Mouse (Mus musculus) MEL (cell line): ENCODE data around the gene Erlin1. TPM values are rescaled to one million over a fixed set of nuclear protein-coding genes. Genes with fewer than 3 reads are reported as not detected.

Experiments
- polyA plus RNA-seq, 2 experiments: library from polyadenylated mRNA; stranded (reverse) in 1 of 2; unstranded in 1 of 2; fragments of >175 nt in 1 of 2; fragments of >200 nt in 1 of 2; gene quantifications; 2 replicates each; pipeline versions ENCODE4 v1.2.1 to v1.2.4; 2012; ENCODE audit warnings: low replicate concordance in 2 of 2, low read depth in 1 of 2; ENCODE audit not compliant: insufficient read length in 2 of 2, insufficient read depth in 1 of 2, missing spikeins in 1 of 2
- total RNA-seq: library from RNA; depleted of rRNA; stranded (reverse); fragments of 300-350 nt; gene quantifications from 2 replicates; pipeline ENCODE4 v1.2.3, GENCODE M21; 2012; rRNA removed

The Erlin1 gene
- total and polyA plus RNA-seq, 3 experiments, result 25.0 to 108 (median 39.5) TPM

Other genes starting within 250 kb of the Erlin1 start
- 5.4 and 6.2 TPM in 2 replicates for gene Dnmbp, start 129.6 kb downstream of the Erlin1 start, total RNA-seq
- gene Dnmbp, start 129.6 kb downstream of the Erlin1 start, polyA plus RNA-seq, result 1 to 10 TPM in 1 of 2 experiments, not detected in 1; 9.4 TPM
- 0.27 and 0.39 TPM in 2 replicates for gene Cpn1, start 83.2 kb downstream of the Erlin1 start, total RNA-seq
- gene Cpn1, start 83.2 kb downstream of the Erlin1 start, polyA plus RNA-seq, result under 1 TPM in 1 of 2 experiments, not detected in 1; 0.33 TPM
- gene Cyp2c23, start 40.6 kb downstream of the Erlin1 start, total RNA-seq, result not detected in 2 replicates
- not detected for gene Cyp2c23, start 40.6 kb downstream of the Erlin1 start, polyA plus RNA-seq
- gene Chuk, start 37.7 kb upstream of the Erlin1 start, total RNA-seq, result 55.9 and 58.3 TPM in 2 replicates
- gene Chuk, start 37.7 kb upstream of the Erlin1 start, polyA plus RNA-seq, result 100 to 1,000 TPM in 1 of 2 experiments, 10 to 100 TPM in 1; 50.5 to 463 TPM
- gene Cwf19l1, start 66.1 kb upstream of the Erlin1 start, total RNA-seq, result 28.2 and 29.0 TPM in 2 replicates
- 10 to 100 TPM in 1 of 2 experiments, not detected in 1; 68.6 TPM for gene Cwf19l1, start 66.1 kb upstream of the Erlin1 start, polyA plus RNA-seq
- 171 and 193 TPM in 2 replicates for gene Bloc1s2, start 76.7 kb upstream of the Erlin1 start, total RNA-seq
- gene Bloc1s2, start 76.7 kb upstream of the Erlin1 start, polyA plus RNA-seq, result 100 to 1,000 TPM in 1 of 2 experiments, not detected in 1; 151 TPM
- gene Pkd2l1, start 122.7 kb upstream of the Erlin1 start, total RNA-seq, result not detected in 2 replicates
- gene Pkd2l1, start 122.7 kb upstream of the Erlin1 start, polyA plus RNA-seq, result not detected
- 0.96 and 1.4 TPM in 2 replicates for gene Scd3, start 133.5 kb upstream of the Erlin1 start, total RNA-seq
- gene Scd3, start 133.5 kb upstream of the Erlin1 start, polyA plus RNA-seq, result 100 to 1,000 TPM in 1 of 2 experiments, under 1 TPM in 1; 0.65 to 745 TPM
- 392 and 554 TPM in 2 replicates for gene Scd2, start 223.9 kb upstream of the Erlin1 start, total RNA-seq
- gene Scd2, start 223.9 kb upstream of the Erlin1 start, polyA plus RNA-seq, result 100 to 1,000 TPM in 1 of 2 experiments, 10 to 100 TPM in 1; 47.4 to 593 TPM